In genomic region chr5:139907241-139907640, GRCm38 (mm10) we compare ENCODE assay signal across 8 mouse cellular contexts. TPM values are rescaled to one million over a fixed set of nuclear protein-coding genes. Genes with fewer than 3 reads are reported as not detected.
A peak's percentile ranks its signal among the peaks of the same experiment; 100 is the strongest.
DNase-seq lines count a peak whose midpoint lies in the region; ATAC-seq lines count a peak whose summit lies in the region.

No protein-coding gene starts in this region.

- H3K4me3 ChIP-seq in embryonic facial prominence, embryonic 13.5 days = peak overlapping the region; percentile 70
- H3K4me3 ChIP-seq in hindbrain, embryonic 12.5 days = peak overlapping the region; percentile 65
- H3K4me3 ChIP-seq in midbrain, embryonic 16.5 days (ENCODE audit: low read depth, low read length) = peak overlapping the region; percentile 59

- H3K4me2 ChIP-seq in embryonic facial prominence, embryonic 13.5 days = peak overlapping the region; percentile 98
- H3K4me2 ChIP-seq in hindbrain, embryonic 12.5 days (replicated peaks) = peak overlapping the region; percentile 98
- peak overlapping the region; percentile 97 for H3K4me2 ChIP-seq in midbrain, embryonic 16.5 days (ENCODE audit: low read length)

- H3K9ac ChIP-seq in embryonic facial prominence, embryonic 13.5 days = peak overlapping the region; percentile 75; the same call in 1 of the 2 replicates
- peak overlapping the region; percentile 82; the same call in 1 of the 2 replicates for H3K9ac ChIP-seq in hindbrain, embryonic 12.5 days
- H3K9ac ChIP-seq in midbrain, embryonic 16.5 days (ENCODE audit: low read depth, low read length) = peak overlapping the region; percentile 76

- DNase-seq in right cerebral cortex, adult 2 months (ENCODE audit: low spot score in 2 of 2) = peak; percentile 53 to 69
- no peak for DNase-seq in right cerebral cortex, adult 18-20 months
- DNase-seq in liver = peak; percentile 43
- no peak for DNase-seq in yolk sac, embryonic 10.5 days (ENCODE audit: low spot score)

- peaks cover 80% of the 10 kb centered on the region for H3K27me3 ChIP-seq in embryonic facial prominence, embryonic 13.5 days
- H3K27me3 ChIP-seq in hindbrain, embryonic 12.5 days = peaks cover 76% of the 10 kb centered on the region
- H3K27me3 ChIP-seq in midbrain, embryonic 16.5 days (ENCODE audit: control insufficient read depth, insufficient read depth, low read depth, low read length) = peaks cover 32% of the 10 kb centered on the region

- peaks cover 41% of the 10 kb centered on the region for H3K4me1 ChIP-seq in embryonic facial prominence, embryonic 13.5 days
- peaks cover 53% of the 10 kb centered on the region for H3K4me1 ChIP-seq in hindbrain, embryonic 12.5 days
- H3K4me1 ChIP-seq in midbrain, embryonic 16.5 days (ENCODE audit: control insufficient read depth, insufficient read depth, low read length) = peaks cover 36% of the 10 kb centered on the region

- no peak overlapping the region for H3K27ac ChIP-seq in embryonic facial prominence, embryonic 13.5 days
- H3K27ac ChIP-seq in hindbrain, embryonic 12.5 days = no peak overlapping the region
- H3K27ac ChIP-seq in midbrain, embryonic 16.5 days (ENCODE audit: low read length) = peak overlapping the region; percentile 11; the same call in 1 of the 2 replicates

- H3K36me3 ChIP-seq in embryonic facial prominence, embryonic 13.5 days = no peaks in the 10 kb centered on the region
- no peaks in the 10 kb centered on the region for H3K36me3 ChIP-seq in hindbrain, embryonic 12.5 days
- H3K36me3 ChIP-seq in midbrain, embryonic 16.5 days (ENCODE audit: control insufficient read depth, insufficient read depth, low read length) = no peaks in the 10 kb centered on the region

- no peaks in the 10 kb centered on the region for H3K9me3 ChIP-seq in embryonic facial prominence, embryonic 13.5 days
- H3K9me3 ChIP-seq in hindbrain, embryonic 12.5 days (replicated peaks) = no peaks in the 10 kb centered on the region
- H3K9me3 ChIP-seq in midbrain, embryonic 16.5 days (replicated peaks; ENCODE audit: control insufficient read depth, low read length, poor library complexity, severe bottlenecking) = no peaks in the 10 kb centered on the region

- ATAC-seq in embryonic facial prominence, embryonic 13.5 days (ENCODE audit: insufficient number of reproducible peaks, insufficient read depth, low FRiP score, low TSS enrichment, low read depth) = no peak
- ATAC-seq in hindbrain, embryonic 12.5 days (ENCODE audit: low FRiP score) = peak; percentile 18
- ATAC-seq in midbrain, embryonic 16.5 days = peak; percentile 49
- no peak for ATAC-seq in activated CD4-positive, CD25-positive, alpha-beta regulatory T cell, adult 4 months

- under 1% methylated on average over 19 of the region's 19 CpGs for WGBS in embryonic facial prominence, embryonic 13.5 days
- 3% methylated on average over 19 of the region's 19 CpGs for WGBS in hindbrain, embryonic 12.5 days
- under 1% methylated on average over 19 of the region's 19 CpGs for WGBS in midbrain, embryonic 16.5 days

RNA-seq across cellular contexts. Expression of gene Elfn1, which starts 0.5 kb away (rescaled TPM):
- polyA plus RNA-seq in embryonic facial prominence, embryonic 13.5 days (2015; fragmentation: Nextera tagmentation; extraction: Ambion mirVana) = 1.4 TPM in 2 replicates
- 1.7 and 2.0 TPM in 2 replicates for polyA plus RNA-seq in hindbrain, embryonic 12.5 days (2016; fragmentation: Nextera tagmentation; extraction: Ambion mirVana)
- 2.5 TPM in 2 replicates for polyA plus RNA-seq in midbrain, embryonic 16.5 days (2015; fragmentation: Nextera tagmentation; extraction: Ambion mirVana)
- not detected for polyA plus RNA-seq in activated CD4-positive, CD25-positive, alpha-beta regulatory T cell, adult 4 months (2017; shearing (Covaris generic))

Comparison
In these comparisons a context has a peak if more than half of its experiments do, and no peak if none do; other contexts are left out.
1. DNase-seq: peak in right cerebral cortex, adult 2 months (2 of 2) and liver (single experiment); none in right cerebral cortex, adult 18-20 months (single experiment) and yolk sac, embryonic 10.5 days (single experiment).
2. ATAC-seq: peak in hindbrain, embryonic 12.5 days (single experiment) and midbrain, embryonic 16.5 days (single experiment); none in embryonic facial prominence, embryonic 13.5 days (single experiment) and activated CD4-positive, CD25-positive, alpha-beta regulatory T cell, adult 4 months (single experiment).
3. Peak in every context shown above with its lines, with median percentiles within 50 percentile points of each other: H3K4me2 ChIP-seq, H3K4me3 ChIP-seq and H3K9ac ChIP-seq.